Mouse (Mus musculus) intestine, embryonic 15.5 days (tissue): ENCODE data around the gene Polrmt. TPM values are rescaled to one million over a fixed set of nuclear protein-coding genes. Genes with fewer than 3 reads are reported as not detected.

ENCODE experiments used
- ATAC-seq: fragments of 200-750 bp; cut with Nextera tagmentation; 2 replicates; pipeline ENCODE4 v1.8.0; 2017; ENCODE audit warnings: moderate TSS enrichment, moderate library complexity
- H3K27ac ChIP-seq: fragments of 300-500 bp; sonication (generic); 2 replicates; pipeline ENCODE4 v1.5.1; 2015; ENCODE audit warnings: mild to moderate bottlenecking, inconsistent platforms
- H3K27me3 ChIP-seq: fragments of 300-500 bp; sonication (generic); replicated peaks from 2 replicates; pipeline ENCODE4 v1.6.1; 2015; ENCODE audit warnings: inconsistent platforms
- H3K36me3 ChIP-seq: fragments of 300-500 bp; sonication (generic); 2 replicates; pipeline ENCODE4 v1.6.1; 2015; ENCODE audit warnings: inconsistent platforms
- H3K4me1 ChIP-seq: fragments of 300-500 bp; sonication (generic); replicated peaks from 2 replicates; pipeline ENCODE4 v1.6.1; 2015; ENCODE audit warnings: inconsistent platforms
- H3K4me2 ChIP-seq: fragments of 300-500 bp; sonication (generic); replicated peaks from 2 replicates; pipeline ENCODE4 v1.6.1; 2015; ENCODE audit warnings: mild to moderate bottlenecking, inconsistent platforms
- H3K4me3 ChIP-seq: fragments of 300-500 bp; sonication (generic); replicated peaks from 2 replicates; pipeline ENCODE4 v1.5.1; 2015; ENCODE audit warnings: inconsistent platforms
- H3K9ac ChIP-seq: fragments of 300-500 bp; sonication (generic); 2 replicates; pipeline ENCODE4 v1.6.1; 2015; ENCODE audit warnings: inconsistent platforms
- H3K9me3 ChIP-seq: fragments of 300-500 bp; sonication (generic); 2 replicates; pipeline ENCODE4 v1.6.1; 2016; ENCODE audit warnings: inconsistent platforms
- WGBS: fragments of 180-500 bp; shearing (Covaris S2); methylation state at CpG from one replicate; pipeline ENCODE4 v1.1.7; 2015; 5-methylcytosine and 5-hydroxymethylcytosine counted together
- polyA plus RNA-seq: library from polyadenylated mRNA; unstranded; fragments of >200 nt; fragmentation: Nextera tagmentation; extraction: Ambion mirVana; gene quantifications from 2 replicates; pipeline ENCODE4 v1.2.1, GENCODE M21; 2015

Polrmt gene
- polyA plus RNA-seq, 1 experiment from 2014 or later = 37.8 TPM

- Histone ChIP-seq H3K9me3 (no peaks in the 10 kb centered on the region), H3K27ac (no peak within 1 kb of the TSS), H3K9ac (peak within 1 kb of the TSS; percentile 43), H3K4me2 (peak within 1 kb of the TSS; percentile 65), H3K4me1 (peaks cover 9% of the 10 kb centered on the region), H3K36me3 (peaks cover 21% of the 10 kb centered on the region), H3K4me3 (peak within 1 kb of the TSS; percentile 29), H3K27me3 (no peaks in the 10 kb centered on the region)
- ATAC-seq = peak; percentile 86
- 1% methylated on average over 36 of the region's 36 CpGs for WGBS
These were observed 8.6 kb upstream of the Polrmt start, which contains the start of gene Fgf22 for GRCm38 (mm10) chr10:79754856-79755516. Fgf22 (plus strand) TSS chr10:79755076.

GRCm38 (mm10) chr10:79748496-79748895 lies 2.1 kb upstream of the Polrmt start:
- Histone ChIP-seq H3K4me1 (peaks cover 12% of the 10 kb centered on the region; the same call in 1 of the 2 replicates), H3K36me3 (peaks cover 4% of the 10 kb centered on the region; the same call in 1 of the 2 replicates), H3K27me3 (no peaks in the 10 kb centered on the region), H3K4me3 (no peak overlapping the region), H3K9ac (no peak overlapping the region), H3K9me3 (no peaks in the 10 kb centered on the region), H3K4me2 (no peak overlapping the region), H3K27ac (no peak overlapping the region)
- no peak for ATAC-seq
- WGBS = 85% methylated on average over 6 of the region's 6 CpGs

- no peaks in the 10 kb centered on the region for H3K27me3 ChIP-seq
- peak overlapping the region; percentile 57 for H3K4me2 ChIP-seq
- no peak overlapping the region for H3K27ac ChIP-seq
- H3K9ac ChIP-seq = peak overlapping the region; percentile 39; the same call in 1 of the 2 replicates
- no peaks in the 10 kb centered on the region for H3K9me3 ChIP-seq
- peaks cover 19% of the 10 kb centered on the region for H3K36me3 ChIP-seq
- WGBS = 20% methylated on average over 6 of the region's 6 CpGs
- no peak overlapping the region; the same call in 1 of the 2 replicates for H3K4me3 ChIP-seq
- peak; percentile 72 for ATAC-seq
- peaks cover 12% of the 10 kb centered on the region; the same call in 1 of the 2 replicates for H3K4me1 ChIP-seq
These were observed 382 bp upstream of the Polrmt start for GRCm38 (mm10) chr10:79746774-79747151.

- peak; percentile 20; the same call in 1 of the 2 replicates for ATAC-seq
- Histone ChIP-seq H3K36me3 (peaks cover 33% of the 10 kb centered on the region), H3K9me3 (peaks cover 7% of the 10 kb centered on the region), H3K9ac (no peak overlapping the region), H3K4me3 (peak overlapping the region; percentile 52), H3K4me1 (peaks cover 12% of the 10 kb centered on the region; the same call in 1 of the 2 replicates), H3K27ac (no peak overlapping the region), H3K27me3 (no peaks in the 10 kb centered on the region), H3K4me2 (peak overlapping the region; percentile 56)
- WGBS = 91% methylated on average over 3 of the region's 3 CpGs
These were observed 970 bp downstream of the Polrmt start for GRCm38 (mm10) chr10:79745411-79745810.

- Histone ChIP-seq H3K27me3 (no peaks in the 10 kb centered on the region), H3K4me2 (no peak overlapping the region), H3K27ac (no peak overlapping the region), H3K4me1 (peaks cover 12% of the 10 kb centered on the region; the same call in 1 of the 2 replicates), H3K4me3 (no peak overlapping the region), H3K9me3 (peaks cover 18% of the 10 kb centered on the region), H3K9ac (no peak overlapping the region), H3K36me3 (peaks cover 49% of the 10 kb centered on the region)
- no peak for ATAC-seq
- 93% methylated on average over 15 of the region's 15 CpGs for WGBS
These were observed 2.6 kb downstream of the Polrmt start for GRCm38 (mm10) chr10:79743650-79744365.

- H3K27me3 ChIP-seq = no peaks in the 10 kb centered on the region
- no peak overlapping the region for H3K9ac ChIP-seq
- H3K4me1 ChIP-seq = peaks cover 12% of the 10 kb centered on the region; the same call in 1 of the 2 replicates
- ATAC-seq = no peak
- H3K4me3 ChIP-seq = no peak overlapping the region
- no peak overlapping the region for H3K4me2 ChIP-seq
- H3K27ac ChIP-seq = no peak overlapping the region
- H3K9me3 ChIP-seq = peaks cover 22% of the 10 kb centered on the region
- 91% methylated on average over 11 of the region's 11 CpGs for WGBS
- H3K36me3 ChIP-seq = peaks cover 55% of the 10 kb centered on the region
These were observed 3.2 kb downstream of the Polrmt start for GRCm38 (mm10) chr10:79743161-79743560.

GRCm38 (mm10) chr10:79740863-79741262 lies 5.5 kb downstream of the Polrmt start:
- Histone ChIP-seq H3K4me3 (no peak overlapping the region), H3K9ac (no peak overlapping the region), H3K27ac (no peak overlapping the region), H3K4me2 (no peak overlapping the region), H3K9me3 (peaks cover 22% of the 10 kb centered on the region), H3K4me1 (peaks cover 6% of the 10 kb centered on the region; the same call in 1 of the 2 replicates), H3K36me3 (peaks cover 78% of the 10 kb centered on the region), H3K27me3 (no peaks in the 10 kb centered on the region; the same call in 1 of the 2 replicates)
- 79% methylated on average over 11 of the region's 11 CpGs for WGBS
- no peak for ATAC-seq

- no peak overlapping the region for H3K27ac ChIP-seq
- no peak for ATAC-seq
- WGBS = 98% methylated on average over 28 of the region's 28 CpGs
- H3K27me3 ChIP-seq = no peaks in the 10 kb centered on the region; the same call in 1 of the 2 replicates
- H3K4me3 ChIP-seq = no peak overlapping the region
- H3K4me2 ChIP-seq = no peak overlapping the region
- H3K9me3 ChIP-seq = peaks cover 22% of the 10 kb centered on the region
- H3K9ac ChIP-seq = no peak overlapping the region
- peaks cover 93% of the 10 kb centered on the region for H3K36me3 ChIP-seq
- H3K4me1 ChIP-seq = no peaks in the 10 kb centered on the region
These were observed 7.1 kb downstream of the Polrmt start for GRCm38 (mm10) chr10:79739234-79739633.

GRCm38 (mm10) chr10:79738259-79738658 lies 8.1 kb downstream of the Polrmt start:
- peaks cover 93% of the 10 kb centered on the region for H3K36me3 ChIP-seq
- H3K4me3 ChIP-seq = no peak overlapping the region
- H3K27ac ChIP-seq = no peak overlapping the region
- H3K4me1 ChIP-seq = no peaks in the 10 kb centered on the region
- 93% methylated on average over 10 of the region's 10 CpGs for WGBS
- H3K4me2 ChIP-seq = no peak overlapping the region
- peaks cover 22% of the 10 kb centered on the region for H3K9me3 ChIP-seq
- no peaks in the 10 kb centered on the region; the same call in 1 of the 2 replicates for H3K27me3 ChIP-seq
- no peak overlapping the region for H3K9ac ChIP-seq
- ATAC-seq = no peak

GRCm38 (mm10) chr10:79736706-79737105 lies 9.7 kb downstream of the Polrmt start:
- Histone ChIP-seq H3K4me1 (no peaks in the 10 kb centered on the region), H3K9ac (no peak overlapping the region), H3K27ac (no peak overlapping the region), H3K4me2 (no peak overlapping the region), H3K4me3 (no peak overlapping the region), H3K9me3 (peaks cover 22% of the 10 kb centered on the region), H3K36me3 (peaks cover 81% of the 10 kb centered on the region), H3K27me3 (no peaks in the 10 kb centered on the region; the same call in 1 of the 2 replicates)
- no peak for ATAC-seq
- WGBS = 88% methylated on average over 14 of the region's 14 CpGs

- Histone ChIP-seq H3K4me1 (no peaks in the 10 kb centered on the region), H3K27ac (no peak overlapping the region), H3K4me2 (peak overlapping the region; percentile 31), H3K4me3 (no peak overlapping the region), H3K36me3 (peaks cover 68% of the 10 kb centered on the region), H3K9me3 (peaks cover 15% of the 10 kb centered on the region), H3K9ac (no peak overlapping the region), H3K27me3 (no peaks in the 10 kb centered on the region; the same call in 1 of the 2 replicates)
- WGBS = 32% methylated on average over 41 of the region's 52 CpGs
- ATAC-seq = peak; percentile 15; the same call in 1 of the 2 replicates
These were observed 11.0 kb downstream of the Polrmt start for GRCm38 (mm10) chr10:79735361-79735760.

GRCm38 (mm10) chr10:79733847-79734246 lies 12.5 kb downstream of the Polrmt start:
- peaks cover 4% of the 10 kb centered on the region for H3K9me3 ChIP-seq
- WGBS = 95% methylated on average over 15 of the region's 15 CpGs
- no peaks in the 10 kb centered on the region; the same call in 1 of the 2 replicates for H3K27me3 ChIP-seq
- no peak overlapping the region for H3K27ac ChIP-seq
- H3K4me3 ChIP-seq = no peak overlapping the region
- H3K4me1 ChIP-seq = no peaks in the 10 kb centered on the region
- no peak overlapping the region for H3K9ac ChIP-seq
- no peak for ATAC-seq
- peaks cover 53% of the 10 kb centered on the region for H3K36me3 ChIP-seq
- no peak overlapping the region for H3K4me2 ChIP-seq
